Mouse (Mus musculus): Measurements from ENCODE around the gene Aph1a.
"Not testable (repeated sequence)": the region's sequence is repeated elsewhere in the genome, so short reads cannot be mapped to it uniquely, and the experiment has no call there.

Gene Aph1a

DNA sequence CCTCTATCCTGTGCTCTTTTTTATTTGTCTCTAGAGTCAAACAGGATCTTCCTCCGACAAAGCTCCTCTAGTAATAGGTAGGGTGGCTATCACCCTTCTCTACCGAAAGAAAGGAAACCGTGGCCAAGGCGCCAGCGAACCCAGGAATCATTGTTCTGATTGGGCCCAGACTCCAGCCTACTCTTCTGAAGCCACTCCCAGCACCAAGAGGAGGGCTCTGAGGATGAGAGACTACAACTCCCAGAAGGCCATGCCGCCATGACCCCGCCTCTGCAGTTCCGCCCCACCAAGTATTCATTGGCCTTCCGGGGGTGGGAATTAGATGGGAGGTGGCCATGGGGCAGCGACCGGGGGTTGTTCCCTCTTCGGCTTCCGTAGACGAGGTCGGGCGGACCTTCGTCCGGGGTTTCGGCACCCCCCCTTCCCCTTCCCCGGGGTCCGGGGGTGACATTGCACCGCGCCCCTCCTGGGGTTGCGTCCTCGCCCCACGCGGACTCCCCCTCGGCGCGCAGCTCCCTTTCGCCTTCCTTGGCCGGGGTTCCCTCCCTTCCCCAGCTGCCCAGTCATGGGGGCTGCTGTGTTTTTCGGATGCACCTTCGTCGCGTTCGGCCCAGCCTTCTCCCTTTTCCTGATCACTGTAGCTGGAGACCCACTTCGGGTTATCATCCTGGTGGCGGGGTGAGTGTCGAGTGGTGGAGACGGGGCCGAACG is at the start of gene Aph1a:
Aph1a (plus strand) TSS at position 364 of the 711 bp plus-strand sequence.
- peak; percentile 96 to 98 for DNase-seq

DNA sequence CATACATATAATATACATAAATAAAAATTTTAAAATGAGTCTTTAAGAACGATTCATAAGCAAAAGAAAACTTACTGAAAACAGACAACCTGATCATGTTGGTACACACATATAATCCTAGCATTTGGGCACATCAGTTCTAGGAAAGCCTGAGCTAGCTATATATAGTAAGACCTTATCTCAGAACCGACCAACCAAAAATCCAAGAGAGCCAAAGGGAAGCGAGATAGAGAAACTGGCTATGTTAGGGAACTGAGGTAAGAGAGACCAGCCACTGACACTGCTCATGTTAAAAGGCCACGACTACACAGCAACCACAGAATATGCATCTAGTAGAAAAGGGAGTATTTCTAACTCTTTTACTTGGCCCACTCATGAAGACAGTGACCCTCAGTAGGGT is 43.2 kb upstream of the Aph1a start:
- DNase-seq = no peak

DNA sequence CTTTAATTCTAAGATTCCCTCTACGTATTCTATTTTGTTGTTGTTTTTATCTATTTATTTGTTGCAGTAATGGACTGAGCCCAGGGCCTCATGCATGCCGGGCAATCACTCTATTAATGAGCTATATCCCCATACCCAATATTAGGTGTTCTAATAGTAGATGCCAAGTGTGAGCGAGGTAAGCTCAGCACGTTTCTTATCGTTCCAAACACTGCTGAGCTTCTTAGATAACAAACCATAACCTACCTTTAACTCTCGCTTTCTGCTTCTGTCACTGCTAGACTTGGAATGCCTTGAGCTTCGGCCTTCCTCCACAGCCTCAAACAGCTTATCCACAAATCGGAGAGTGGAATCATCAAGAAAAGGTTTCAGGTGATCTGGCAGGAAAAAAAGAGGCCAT is 42.5 kb upstream of the Aph1a start:
- DNase-seq = no peak

- DNase-seq = peak; percentile 96 to 97
Observed at GRCm38 (mm10) chr3:95855502-95856089, 38.2 kb upstream of the Aph1a start, which contains the start of gene Prpf3. Gene Prpf3, minus strand, starts transcription at chr3:95855885.

DNA sequence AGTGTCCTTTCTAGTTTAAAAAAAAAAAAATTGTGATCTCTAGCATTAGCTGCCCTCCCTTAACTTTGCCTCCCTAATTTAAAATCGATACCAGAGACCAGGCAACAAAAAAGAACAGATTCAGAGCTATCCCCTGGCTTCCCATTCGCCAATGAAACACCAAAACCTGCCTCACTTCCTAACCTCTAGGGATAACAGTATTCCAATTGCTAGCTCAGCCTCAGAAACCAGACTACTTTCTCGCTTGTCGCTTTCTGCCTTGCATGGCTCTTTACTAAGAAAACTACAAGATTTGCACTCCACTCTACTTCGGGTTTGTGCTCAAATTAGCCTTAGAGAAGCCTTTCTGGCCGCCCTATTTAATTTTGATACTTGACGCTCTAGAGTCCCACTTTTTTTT is 37.7 kb upstream of the Aph1a start:
- DNase-seq = no peak

GRCm38 (mm10) chr3:95857050-95857449 is 36.7 kb upstream of the Aph1a start:
- not testable (repeated sequence) for DNase-seq

- not testable (repeated sequence) for DNase-seq
Observed at GRCm38 (mm10) chr3:95858278-95858677, 35.5 kb upstream of the Aph1a start.

DNA sequence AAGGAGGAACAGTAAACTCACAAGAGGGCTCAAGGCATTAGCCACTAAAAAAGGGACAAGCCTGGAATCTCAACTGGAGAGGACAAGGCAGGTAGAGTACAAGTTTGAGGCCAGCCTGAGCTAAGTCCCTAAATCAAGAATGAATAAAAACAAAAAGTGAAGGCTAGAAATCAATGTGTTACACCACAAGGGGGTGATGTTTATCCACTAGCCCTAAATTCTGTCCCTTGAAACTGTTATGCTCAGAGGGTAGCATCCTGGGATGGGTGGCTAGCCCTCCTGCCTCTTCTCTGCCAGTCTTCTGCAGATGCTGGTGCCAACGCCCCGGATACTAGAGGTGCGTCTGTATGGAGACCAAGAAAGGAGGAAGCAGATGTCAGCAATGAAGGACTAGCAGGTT is 33.4 kb upstream of the Aph1a start:
- no peak for DNase-seq

DNA sequence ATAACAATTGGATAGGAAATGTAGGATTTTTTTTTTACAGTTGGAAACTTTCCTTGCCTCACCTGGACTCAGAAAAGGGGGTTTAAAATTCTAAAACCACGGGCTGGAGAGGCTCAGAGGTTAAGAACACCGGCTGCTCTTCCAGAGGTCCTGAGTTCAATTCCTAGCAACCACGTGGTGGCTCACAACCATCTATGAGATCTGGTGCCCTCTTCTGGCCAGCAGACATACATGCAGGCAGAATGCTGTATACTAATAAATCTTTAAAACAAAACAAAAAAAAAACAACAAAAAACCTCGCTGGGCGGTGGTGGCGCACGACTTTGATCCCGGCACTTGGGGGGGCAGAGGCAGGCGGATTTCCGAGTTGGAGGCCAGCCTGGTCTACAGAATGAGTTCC is 32.6 kb upstream of the Aph1a start:
- DNase-seq = peak in 1 of 2 experiments; percentile 43

DNA sequence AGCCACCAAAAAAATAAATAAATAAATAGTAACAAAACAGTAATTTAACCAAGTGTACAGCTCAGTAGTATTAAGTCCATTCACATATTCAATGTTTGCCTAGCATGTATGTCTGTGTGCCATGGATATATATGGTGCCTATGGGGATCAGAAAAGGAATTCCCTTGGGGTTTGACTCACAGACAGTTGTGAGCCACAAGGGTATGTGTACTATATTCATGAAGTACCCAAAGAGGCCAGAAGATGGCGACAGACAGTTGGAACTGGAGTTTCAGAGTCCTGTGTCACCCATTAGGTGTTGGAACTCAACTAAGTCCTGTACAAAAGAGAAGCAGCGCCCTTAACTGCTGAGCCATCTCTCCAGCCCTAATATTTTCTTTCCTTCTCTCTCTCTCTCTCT is 32.0 kb upstream of the Aph1a start:
- peak; percentile 87 to 94 for DNase-seq

GRCm38 (mm10) chr3:95863578-95863977 is 30.2 kb upstream of the Aph1a start:
- DNase-seq = no peak

DNA sequence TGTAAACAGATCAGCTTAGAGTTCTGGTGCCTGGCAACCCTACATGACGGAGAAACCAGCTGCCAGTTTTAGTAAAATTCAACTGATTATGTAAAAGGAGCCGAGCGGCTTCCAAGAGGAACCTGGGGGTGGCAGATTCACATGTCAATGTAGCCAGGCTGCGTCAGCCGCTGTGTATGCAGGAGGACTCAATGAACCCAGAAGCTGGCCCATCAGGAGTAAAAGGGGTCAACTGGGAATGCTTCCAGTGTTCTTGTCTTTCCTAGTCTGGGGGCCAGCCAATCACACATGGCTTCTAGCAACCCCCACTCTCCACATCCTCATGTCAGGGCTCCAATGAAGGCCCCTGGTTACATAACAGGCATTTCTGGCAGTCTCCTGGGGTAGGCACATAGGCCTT is 28.7 kb upstream of the Aph1a start:
- no peak for DNase-seq

DNA sequence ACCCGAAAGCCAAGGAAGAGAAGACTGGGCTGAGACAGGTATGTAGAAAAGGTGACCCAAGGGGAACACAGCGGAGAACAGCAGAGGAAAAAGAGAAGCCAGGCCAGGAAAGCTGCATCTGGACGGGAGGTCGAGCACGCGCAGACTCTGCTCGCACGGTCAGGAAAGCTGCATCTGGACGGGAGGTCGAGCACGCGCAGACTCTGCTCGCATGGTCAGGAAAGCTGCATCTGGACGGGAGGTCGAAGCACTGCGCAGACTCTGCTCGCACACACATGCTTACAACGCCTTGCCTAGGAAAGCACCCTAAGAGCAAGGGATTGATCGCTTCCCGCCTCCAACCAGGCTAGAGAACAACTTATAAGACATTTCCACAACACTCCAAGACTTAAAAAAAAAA is 28.2 kb upstream of the Aph1a start:
- DNase-seq = no peak

- no peak for DNase-seq
Observed at GRCm38 (mm10) chr3:95866071-95866470, 27.7 kb upstream of the Aph1a start.

GRCm38 (mm10) chr3:95867408-95867807 is 26.4 kb upstream of the Aph1a start:
- DNase-seq = no peak

DNA sequence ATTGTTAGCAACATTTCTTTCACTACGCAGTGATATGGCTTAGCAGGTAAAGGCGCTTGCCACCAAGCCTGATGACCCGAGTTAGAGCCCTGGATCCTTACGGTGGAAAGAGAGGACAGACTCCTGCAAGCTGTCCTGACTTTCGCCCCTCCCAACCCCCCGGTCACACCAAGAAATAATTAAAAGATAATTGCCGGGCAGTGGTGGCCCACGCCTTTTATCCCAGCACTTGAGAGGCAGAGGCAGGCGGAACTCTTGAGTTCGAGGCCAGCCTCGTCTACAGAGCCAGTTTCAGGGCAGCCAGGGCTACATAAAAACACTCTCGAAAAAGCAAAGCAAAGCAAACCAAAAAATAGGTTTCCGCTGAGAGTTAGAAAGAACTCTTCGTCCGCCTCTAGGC is 22.8 kb upstream of the Aph1a start:
- DNase-seq = no peak

GRCm38 (mm10) chr3:95871392-95871867 is 22.3 kb upstream of the Aph1a start, which contains the start of gene Mrps21:
Gene Mrps21, minus strand, starts transcription at chr3:95871519.
- peak; percentile 90 to 91 for DNase-seq

DNA sequence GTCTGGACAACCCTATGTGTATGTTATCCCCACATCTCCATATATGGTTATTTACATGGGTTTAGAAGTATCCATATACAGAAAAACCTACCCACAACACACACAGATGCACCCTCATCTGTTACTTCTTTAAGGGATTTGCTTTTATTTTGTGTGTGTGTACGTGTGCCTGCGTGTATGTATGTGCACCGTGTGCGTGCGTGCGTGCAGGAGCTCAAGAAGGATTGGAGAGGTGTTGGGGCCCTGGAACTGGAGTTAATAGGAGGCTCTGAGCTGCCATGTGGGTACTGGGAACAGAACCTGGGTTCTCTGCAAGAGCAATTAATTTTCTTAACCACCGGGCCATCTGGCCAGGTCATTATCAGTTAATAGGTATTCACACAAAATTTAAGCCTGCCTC is 21.7 kb upstream of the Aph1a start:
- no peak for DNase-seq

- no peak for DNase-seq
Observed at GRCm38 (mm10) chr3:95879063-95879462, 14.7 kb upstream of the Aph1a start.

- peak; percentile 97 for DNase-seq
Observed at GRCm38 (mm10) chr3:95881979-95882815, 11.6 kb upstream of the Aph1a start, which contains the start of gene Ciart. Gene Ciart, minus strand, starts transcription at chr3:95882251.

- peak; percentile 86 to 87 for DNase-seq
Observed at GRCm38 (mm10) chr3:95882816-95883425, 10.8 kb upstream of the Aph1a start.

GRCm38 (mm10) chr3:95884400-95884799 is 9.4 kb upstream of the Aph1a start:
- DNase-seq = no peak

DNA sequence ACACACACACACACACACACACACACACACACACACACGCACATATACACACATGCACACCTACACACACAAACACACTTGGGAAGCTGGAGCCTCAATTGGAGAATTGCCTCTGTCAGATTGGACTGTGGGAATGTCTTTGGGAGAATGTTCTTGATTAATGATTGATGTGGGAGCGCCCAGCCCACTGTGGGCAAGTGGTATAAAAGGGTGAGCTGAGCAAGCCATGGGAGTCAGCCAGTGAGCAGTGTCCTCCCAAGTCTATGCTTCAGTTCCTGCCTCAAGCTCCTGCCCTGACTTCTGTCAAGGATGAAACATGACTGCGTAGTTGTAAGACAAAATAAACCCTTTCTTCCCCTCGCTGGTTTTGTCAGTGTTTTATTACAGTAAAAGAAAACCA is 6.2 kb upstream of the Aph1a start:
- DNase-seq = no peak
